Mouse (Mus musculus): Measurements from ENCODE around the gene Aatk.

- TF ChIP-seq CTCF (IDR thresholded peaks at IDR 0.05; ENCODE audit: low read depth, low read length) (no peak), POLR2A (IDR thresholded peaks at IDR 0.05; ENCODE audit: insufficient read depth, low read length) (no peak), EP300 (IDR thresholded peaks at IDR 0.05; ENCODE audit: insufficient read depth, low read depth, low read length) (no peak)
These were observed 971 bp downstream of the Aatk start for GRCm38 (mm10) chr11:120045839-120046552.
